Mouse (Mus musculus) erythroblast, adult 5-6 weeks (primary cell): ENCODE measurements around the gene Anks1. TPM values are rescaled to one million over a fixed set of nuclear protein-coding genes. Genes with fewer than 3 reads are reported as not detected.
A peak's percentile ranks its signal among the peaks of the same experiment; 100 is the strongest.
"Not testable (repeated sequence)": the region's sequence is repeated elsewhere in the genome, so short reads cannot be mapped to it uniquely, and the experiment has no call there.

Experiments
- ATAC-seq: replicated peaks from 2 replicates; pipeline ENCODE4 v1.8.0; 2016; ENCODE audit warnings: moderate number of reproducible peaks, mild to moderate bottlenecking, moderate TSS enrichment, inconsistent platforms; ENCODE audit not compliant: poor library complexity, low FRiP score, severe bottlenecking
- total RNA-seq, 2 experiments: library from RNA; stranded (forward) in 1 of 2; stranded (reverse) in 1 of 2; fragments of 150-400 nt in 1 of 2; fragments of 200-764, 138-1000 nt in 1 of 2; gene quantifications; 2 replicates each; pipeline versions ENCODE4 v1.2.3 to v1.2.4; 2015 to 2017; ENCODE audit warnings: low replicate concordance in 2 of 2

The Anks1 gene
- total RNA-seq, 2 experiments from 2014 or later = 6.1 to 8.5 TPM

DNA sequence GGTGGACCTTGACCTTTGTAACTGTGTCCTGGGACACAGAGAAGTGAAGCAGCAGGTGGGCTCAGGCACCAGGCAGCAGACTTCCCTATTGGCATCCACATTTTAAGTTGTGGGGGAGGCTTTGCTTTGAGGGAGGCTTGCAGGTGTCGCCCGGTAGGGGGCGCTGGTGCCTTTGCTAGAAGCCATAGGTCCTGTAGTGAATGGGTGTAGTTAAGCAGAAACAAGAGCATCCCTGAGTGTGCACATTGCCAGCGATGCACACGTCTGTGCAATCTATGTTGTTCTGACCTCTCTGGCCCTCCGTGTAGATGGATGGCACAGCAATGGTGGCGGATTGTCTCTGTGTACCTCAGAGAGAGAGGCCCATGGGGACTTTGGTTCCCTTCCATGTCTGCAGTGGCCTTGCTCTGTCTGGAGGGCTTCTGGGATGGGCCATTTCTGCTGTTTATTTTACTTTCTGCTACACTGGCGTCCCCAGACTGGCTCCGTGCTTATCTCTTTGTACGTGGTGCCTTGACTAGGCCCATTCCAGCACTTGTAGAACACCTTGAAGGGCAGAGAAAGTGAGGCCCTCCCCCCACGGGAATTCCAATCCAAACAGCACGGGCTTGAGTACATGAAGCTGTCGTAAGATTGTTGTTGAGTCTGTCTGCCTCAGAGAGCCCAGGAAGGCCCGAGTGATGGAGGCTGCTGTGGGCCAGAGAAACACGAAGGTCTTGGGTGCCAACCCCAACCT is 80.9 kb downstream of the Anks1 start:
- ATAC-seq = peak; percentile 53

DNA sequence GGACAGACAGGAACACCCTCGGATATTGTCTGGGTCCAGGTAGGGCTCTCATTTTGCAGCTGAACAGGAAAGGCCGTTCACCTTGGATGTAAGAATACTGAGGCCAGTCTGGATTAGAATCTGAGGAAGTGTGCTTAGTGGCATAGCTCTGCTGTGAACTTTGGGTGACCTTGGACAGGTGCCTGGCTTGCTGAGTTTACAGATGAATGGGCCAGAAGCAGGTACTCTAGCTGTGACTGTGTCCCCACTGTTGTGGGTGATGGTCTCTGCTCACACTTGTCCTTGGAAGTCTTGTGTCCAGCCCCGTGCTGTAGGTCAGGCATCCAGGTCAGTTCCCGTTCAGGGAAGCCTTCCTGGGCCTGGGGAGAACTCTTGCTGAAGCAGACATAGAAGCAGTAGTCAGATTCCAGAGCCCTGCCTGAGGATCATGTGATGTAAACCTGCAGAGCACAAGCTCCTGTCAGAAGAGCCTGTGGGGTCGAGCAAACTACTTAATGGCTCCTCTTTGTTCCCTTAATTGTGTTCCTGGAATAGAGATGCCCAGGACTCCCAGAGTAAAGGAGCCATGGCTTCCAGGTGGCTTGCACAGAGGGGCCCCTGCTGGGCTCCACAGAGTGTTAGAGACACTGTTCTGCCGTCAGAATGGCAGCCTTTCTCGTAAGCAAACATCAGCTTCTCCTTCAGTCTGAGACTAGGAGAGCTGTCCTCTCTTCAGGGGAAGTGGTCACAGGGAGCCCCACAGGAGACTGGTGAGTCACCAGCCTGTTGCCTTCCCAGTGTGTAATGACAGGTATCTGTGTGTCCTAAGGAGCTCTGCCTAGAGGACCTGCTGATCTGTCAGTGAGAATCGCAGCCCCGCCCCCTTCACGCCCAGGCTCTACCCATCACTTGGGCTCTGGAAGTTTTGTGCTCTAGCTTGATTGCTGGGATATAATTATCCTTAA is 85.2 kb downstream of the Anks1 start:
- no peak for ATAC-seq

DNA sequence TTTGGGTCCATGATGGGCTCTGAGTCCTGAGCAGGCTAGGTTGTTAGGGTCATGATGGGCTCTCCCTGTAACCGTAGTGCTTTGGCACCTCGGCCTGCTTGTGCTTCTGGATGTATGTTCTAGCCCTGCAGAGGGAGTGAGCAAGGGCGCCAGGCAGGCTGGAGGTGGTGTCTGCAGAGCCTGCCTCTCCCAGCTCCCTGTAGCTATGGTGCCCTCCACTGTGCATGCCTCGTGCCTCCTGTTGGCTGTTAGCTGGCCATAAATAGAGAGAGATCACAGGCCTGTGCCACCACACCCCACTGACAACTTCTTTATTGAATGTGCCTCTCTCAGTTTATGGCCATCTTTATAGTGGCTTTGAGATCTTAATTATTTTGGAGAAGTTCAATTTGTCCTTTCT is 87.2 kb downstream of the Anks1 start:
- no peak for ATAC-seq

DNA sequence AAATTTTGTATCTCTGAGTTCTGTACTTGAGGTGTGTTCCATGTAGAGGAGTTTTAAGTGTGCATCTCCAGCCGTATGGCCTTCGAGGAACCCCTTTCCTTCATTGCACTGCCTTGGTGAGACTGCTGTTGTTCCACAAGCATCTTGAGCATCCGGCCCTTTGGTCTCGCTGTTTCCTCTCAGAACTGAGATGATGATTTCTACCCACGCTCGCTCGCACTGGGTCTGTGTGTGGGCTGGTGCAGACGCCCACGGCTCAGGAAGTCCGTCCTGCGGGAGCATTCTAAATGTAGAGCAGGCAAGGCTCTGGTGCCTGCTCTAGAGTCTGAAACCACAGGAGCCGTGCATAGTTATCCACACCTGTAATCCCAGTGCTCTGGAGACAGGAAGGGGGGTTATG is 88.1 kb downstream of the Anks1 start:
- no peak for ATAC-seq

DNA sequence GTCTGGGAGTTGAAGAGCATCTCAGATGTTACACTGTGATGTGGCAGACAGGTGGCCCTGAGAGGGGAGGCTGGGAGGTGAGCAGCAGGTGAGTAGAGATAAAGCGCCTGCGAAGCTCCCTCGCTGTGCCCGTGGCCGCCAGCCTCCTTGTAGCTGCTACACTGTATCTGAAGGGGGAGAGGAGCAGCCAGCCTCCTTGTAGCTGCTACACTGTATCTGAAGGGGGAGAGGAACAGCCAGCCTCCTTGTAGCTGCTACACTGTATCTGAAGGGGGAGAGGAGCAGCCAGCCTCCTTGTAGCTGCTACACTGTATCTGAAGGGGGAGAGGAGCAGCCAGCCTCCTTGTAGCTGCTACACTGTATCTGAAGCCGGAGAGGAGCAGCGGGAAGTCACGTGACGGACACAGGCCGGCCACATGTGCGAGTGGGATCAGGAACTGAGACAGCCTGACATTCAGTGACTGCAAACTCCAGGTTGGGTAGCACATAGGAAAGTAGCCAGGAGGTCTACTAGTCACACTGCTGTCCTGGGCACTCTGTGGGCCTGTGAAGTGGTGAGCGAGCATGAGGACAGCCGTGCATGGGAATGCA is 90.7 kb downstream of the Anks1 start:
- not testable (repeated sequence) for ATAC-seq

DNA sequence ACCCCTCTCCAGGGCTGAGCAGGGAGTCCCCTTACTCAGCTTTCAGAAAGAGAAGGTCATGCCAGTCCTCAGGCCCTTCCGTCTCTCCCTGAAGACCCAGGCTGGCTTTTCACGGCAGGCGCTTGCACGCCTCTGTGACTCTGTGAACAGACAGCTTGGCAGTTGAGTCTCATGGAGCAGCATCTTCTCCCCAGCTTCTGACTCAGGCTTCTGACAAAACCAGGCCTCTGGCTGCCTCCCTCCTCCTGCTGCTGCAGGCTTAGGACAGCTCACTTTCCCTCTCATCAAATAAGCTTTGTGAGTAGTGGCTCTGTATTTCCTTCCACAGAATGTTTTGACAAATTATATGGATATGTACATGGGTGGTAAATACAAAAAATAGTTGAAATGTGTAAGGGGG is 91.3 kb downstream of the Anks1 start:
- no peak for ATAC-seq

DNA sequence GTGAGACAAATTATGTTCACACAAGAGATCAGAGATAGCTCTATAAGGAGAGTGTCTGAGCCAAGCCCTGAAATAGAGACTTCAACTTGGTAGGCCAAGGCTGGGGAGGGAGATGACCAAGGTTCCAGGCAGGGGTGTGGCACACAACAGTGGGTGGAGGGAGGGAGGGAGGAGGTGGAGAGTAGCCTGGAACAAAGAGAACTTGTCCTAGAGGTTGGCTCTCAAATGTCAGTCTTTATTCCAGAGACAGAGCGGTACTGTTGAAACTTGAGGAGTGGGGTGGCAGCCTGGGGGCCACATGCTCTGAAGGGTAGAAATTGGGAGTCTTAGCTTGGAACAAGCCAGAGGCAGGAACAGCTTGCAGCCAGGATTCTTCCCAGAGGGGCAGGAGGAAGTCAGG is 91.7 kb downstream of the Anks1 start:
- ATAC-seq = no peak

DNA sequence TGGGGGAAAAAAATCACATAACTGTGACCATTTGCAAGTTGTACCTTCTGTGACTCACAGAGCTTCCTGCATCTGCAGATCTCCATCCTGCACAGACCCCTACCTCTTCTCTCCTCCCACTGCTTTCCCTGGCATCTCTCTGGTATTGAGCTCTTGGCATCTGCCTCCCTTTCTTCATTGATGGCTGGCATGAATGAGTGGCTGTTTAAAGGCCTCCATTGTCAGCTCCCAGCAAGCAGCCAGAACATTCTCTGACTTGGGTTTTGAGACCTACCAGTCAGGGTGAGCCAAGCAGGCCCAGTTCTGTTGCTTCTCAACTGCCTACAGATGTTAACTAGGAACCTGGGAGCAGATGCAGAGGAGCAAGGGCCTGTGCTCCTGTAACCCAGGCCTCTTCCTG is 96.3 kb downstream of the Anks1 start:
- ATAC-seq = no peak

DNA sequence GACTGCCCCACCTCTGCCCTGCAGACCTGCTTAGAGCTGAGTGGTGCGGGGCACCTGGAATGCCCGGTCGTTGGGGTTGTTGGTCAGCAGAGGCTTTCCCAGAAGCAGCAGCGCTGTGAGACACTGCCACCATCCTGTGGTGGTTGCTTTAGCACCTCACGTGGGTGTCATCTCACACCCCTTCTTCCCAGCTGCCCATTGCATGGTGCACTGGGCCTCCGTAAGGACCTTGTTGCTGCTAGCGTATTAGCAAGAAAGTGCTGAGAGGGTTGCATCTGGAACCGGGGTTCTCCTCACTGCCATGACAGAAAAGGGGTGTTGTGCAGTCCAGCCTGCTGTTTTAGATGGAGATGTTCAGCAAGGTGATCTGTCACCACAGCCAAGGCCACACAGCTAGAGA is 97.1 kb downstream of the Anks1 start:
- no peak for ATAC-seq

DNA sequence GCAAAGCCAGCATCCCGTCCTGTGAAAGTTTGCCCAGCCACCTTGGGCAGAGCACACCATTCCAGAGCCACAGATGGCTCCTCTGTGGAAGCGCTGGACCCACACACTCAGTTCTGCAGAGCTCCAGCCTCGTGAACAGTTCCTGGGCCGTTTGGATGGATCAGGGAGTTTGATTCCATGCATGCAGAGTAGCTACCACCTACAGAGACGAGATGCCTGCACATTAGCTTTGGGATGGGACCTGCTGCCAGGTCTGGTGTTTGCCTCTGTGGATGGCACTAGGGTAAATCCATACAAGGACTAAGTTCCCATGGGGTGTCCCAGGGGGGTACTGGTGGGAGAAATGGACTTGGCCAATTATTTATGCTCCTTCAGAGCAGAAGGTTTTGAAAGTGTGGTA is 97.5 kb downstream of the Anks1 start:
- no peak for ATAC-seq

DNA sequence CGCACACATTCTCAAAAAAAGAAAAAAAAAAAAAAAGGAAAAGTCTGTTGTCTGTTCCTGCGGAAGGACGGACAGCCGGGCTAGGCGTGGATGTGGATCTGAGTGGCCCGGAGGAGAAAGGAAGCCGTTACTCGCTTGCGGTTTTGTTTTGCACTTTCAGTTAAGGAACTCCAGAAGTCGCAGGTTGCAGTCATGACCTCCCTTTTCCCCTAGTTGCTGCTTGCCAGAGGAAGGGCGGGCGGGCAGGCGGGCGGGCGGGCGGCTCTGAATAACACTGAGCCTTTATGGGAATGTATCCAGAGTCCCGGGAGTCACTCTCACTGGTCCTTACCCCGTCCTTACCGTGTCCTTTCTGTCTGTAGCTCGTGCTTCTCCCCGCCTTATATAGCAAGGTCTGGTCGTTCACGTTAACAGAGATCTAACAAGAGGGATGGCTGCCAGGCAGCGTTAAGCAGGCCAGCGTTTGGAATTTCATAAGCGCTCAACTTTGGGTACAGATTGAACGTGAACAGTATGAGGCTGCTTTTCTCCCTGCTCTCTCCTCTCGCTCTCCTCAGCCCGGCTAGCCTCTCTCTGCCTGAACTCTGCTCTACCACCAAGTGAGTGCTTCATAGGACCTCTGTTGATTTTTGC is 98.2 kb downstream of the Anks1 start:
- no peak for ATAC-seq

DNA sequence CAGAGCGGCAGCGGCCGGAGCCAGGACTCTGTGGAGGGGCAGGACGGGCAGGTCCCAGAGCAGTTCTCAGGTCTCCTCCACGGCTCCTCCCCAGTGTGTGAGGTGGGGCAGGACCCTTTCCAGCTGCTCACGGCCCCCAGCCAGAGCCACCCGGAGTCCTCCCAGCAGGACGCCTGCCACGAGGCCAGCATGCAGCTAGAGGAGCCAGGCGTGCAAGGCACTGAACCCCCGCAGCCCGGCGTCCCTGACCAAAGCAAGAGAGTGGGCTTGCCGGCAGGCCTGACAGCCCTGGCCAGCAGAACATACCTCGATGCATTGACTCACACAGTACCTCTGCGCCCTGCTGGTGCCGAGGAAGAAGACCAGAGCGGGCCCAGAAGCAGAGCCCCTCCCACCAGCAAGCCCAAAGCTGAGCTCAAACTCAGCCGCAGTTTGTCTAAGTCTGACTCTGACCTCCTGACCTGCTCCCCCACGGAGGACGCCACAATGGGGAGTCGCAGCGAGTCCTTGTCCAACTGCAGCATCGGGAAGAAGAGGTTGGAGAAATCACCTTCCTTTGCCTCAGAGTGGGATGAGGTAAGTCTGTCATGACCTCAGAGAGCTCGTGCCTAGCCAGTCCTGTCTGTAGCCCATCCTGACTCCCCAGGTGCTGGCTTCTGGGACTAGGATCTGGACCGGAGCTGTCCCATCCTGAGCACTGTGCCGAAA is 98.9 kb downstream of the Anks1 start:
- 0 out of 2 replicates have a peak, but pooled peaks have one; percentile 8 for ATAC-seq

DNA sequence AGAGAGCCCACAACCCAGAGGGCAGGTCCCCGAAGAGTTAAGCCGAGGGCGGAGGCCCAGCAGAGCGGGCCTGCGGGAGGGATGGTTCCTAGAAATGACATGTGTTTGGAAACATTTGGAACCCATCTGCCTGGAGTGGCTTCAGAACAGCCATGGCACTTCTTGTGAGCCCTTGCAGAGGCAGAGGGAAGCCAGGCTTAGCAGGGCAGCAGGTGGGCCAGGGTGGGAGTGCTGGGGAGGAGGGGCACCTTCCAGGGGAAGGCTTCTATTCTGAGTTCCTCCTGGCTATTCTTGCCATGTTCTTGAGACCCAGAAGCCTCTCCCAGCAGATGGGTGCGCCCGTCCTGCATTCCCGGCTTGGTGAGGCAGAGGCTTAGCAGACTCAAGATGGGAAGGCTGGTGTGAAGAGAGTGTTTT is 99.5 kb downstream of the Anks1 start:
- no peak for ATAC-seq

DNA sequence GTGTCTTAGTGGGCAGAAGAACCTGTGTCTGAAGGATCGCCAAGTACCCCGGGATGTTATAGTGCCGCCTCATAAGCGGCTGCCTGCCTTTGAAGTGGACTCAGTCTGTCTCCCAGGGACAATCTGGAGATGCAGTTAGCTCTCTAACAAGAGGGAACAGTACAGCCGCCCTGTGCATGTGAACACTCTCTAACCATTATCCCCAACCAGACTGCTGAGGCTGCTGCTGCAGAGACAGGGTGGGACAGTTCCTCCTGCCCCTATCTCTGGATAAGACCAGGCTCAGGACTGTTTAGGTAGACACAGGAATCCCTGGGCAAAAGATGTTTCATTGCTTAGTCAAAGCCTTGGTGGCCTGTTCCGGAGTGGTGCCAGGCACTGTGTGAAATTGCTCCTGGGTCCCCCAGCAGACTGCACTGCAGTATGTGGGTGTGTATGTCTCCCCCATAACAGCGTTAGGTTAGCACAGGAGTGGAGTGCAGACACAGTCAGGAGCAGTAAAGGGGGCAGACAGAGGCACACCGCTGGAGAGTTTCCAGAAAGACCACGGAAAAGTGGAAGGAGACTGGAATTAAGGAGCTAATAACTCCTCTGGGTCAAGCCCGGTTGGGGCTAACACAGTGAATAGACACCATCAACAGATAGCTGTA is 100.1 kb downstream of the Anks1 start:
- ATAC-seq = no peak

DNA sequence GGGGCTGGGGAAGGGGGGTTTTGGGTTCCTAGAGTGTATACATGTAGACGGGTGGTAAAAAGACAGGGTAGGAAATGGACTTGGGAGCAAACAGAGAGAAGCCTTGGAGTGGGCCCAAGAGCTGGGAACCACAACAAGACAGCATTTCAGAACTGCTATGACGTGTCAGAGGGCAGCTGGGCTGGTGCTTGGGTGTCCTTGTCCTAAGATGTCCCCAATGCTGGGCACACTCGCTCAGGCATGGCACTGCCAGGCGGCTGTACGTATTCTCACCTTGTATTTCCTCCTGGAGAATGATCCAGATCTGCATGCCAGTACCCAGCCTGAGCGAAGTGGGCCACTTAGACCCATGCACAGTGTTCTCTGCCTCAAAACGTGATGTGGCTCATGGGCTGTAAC is 100.6 kb downstream of the Anks1 start:
- no peak for ATAC-seq

DNA sequence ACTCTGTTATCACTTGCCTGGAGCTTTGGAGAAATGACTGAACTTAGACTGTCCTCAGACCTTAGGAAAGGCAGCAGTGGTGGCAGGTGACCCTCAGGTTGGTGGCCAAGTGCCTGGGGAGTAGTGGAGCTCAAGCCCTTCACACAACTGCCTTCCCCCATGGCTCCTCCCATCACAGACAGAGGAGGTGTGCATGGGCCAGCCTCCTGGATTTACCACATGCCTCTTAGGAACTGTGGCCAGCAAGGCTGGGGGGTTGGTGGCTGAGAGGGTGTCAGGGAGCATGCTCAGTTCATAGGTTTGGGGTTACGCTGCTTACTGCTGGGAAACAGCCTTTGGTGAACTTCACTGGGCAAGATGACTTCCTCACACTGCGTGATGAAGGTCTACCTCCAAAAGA is 101.8 kb downstream of the Anks1 start:
- ATAC-seq = no peak

DNA sequence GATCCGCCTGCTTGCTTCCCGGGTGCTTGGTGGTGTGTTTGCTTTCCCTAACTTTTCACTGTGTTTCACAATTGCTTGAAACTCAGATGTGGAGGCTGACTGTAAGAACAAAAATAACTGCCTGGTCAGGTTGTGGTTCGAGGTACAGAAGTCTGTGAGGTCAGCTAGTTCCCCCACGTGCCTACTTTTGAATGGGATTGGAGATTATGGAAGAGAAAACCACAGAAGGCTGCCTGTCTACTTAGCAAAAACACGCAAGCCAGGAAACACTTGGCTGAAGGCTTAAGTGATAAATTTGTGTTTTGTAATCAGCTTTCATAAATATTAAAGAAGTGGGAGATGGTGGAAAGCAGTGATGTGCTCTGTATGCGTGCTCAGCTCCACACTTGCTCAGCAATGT is 103.7 kb downstream of the Anks1 start:
- ATAC-seq = no peak

DNA sequence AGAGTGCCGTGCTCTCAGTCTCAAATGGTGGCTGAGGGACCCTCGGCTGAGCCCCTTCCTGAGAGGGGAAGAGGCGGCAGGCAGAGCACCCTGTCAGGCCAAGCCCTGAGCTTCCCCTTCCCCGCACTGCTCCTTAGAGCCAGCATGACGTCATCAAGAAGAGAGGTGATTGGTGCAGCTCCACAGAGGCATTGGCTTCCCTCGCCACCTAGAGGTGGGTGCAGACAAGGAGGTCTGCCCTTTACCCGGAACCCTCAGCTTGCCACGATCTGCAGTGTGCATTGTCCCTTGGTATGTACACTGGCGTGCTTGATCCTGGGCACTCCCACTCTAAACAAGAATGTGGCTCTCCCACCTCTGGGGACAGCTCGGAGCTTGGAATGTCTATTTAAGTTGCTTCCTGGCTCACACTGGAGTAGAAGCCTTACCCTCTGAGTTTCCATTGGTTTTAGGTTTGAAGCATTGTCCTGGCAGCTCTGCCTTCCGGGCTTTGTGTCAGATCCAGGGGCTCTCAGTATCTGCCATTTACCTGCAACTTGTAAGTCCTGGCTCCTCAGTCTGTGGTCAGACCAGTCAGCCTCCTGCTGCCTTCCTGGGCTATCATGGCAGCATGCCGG is 104.3 kb downstream of the Anks1 start:
- peak; percentile 73 for ATAC-seq

DNA sequence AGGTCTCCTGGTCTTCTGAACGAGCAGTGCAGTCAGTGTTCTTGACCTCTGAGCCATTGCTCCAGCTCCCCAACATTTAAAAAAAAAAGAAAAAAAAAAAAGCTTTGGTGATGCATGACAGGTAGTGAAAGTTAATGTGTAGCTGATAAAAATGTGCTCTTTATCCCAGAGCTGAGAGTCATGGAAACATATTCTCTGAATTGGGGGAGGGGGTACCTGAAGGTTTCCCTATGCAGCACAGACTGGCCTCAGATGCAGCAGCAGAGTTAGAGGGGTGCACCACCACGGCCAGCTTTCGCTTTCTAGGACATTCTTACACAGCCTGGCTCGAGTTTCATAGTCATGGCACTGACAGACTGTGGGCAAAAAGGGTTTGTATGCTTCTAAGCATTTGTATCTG is 105.3 kb downstream of the Anks1 start:
- ATAC-seq = no peak
